Mouse (Mus musculus) E14TG2a.4 (cell line): ENCODE data around the gene Wtap.

Experiments used
- CTCF ChIP-seq: conservative IDR thresholded peaks from 2 replicates; pipeline ENCODE4 v1.5.1; 2014; ENCODE audit warnings: low read length
- NANOG ChIP-seq: IDR thresholded peaks from 2 replicates; pipeline ENCODE4 v1.6.1; 2014; ENCODE audit warnings: borderline replicate concordance, low read length, mixed read lengths

DNA sequence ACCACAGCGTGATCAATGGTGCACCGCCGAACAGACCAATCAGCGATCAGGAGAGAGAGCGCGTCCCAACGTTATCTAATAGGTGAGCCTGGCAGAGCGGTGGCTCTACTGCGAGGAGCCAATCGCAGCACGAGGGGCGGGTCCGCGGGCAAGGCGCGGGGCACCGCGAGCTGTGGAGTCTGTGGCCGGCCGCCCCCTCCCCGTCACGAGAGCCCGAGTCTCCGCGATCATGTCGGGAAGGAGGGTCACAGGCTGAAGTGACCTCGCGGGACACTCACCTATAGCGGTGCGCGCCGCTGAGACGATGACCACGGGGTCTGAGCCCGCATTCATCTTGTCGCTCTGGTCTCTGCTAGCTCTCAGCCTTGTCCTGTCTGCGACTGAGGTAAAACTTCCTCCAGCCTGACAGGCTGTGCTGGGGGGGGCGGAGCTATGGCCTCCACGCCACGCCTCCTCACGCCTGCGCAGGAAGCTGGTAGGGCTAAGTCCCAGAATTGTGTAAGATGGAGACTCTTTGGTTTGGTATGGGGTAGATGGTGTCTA is 33.6 kb downstream of the Wtap start, which contains the start of gene Acat2:
- TF ChIP-seq CTCF (no peak), NANOG (no peak)
